Mouse (Mus musculus) granulocyte monocyte progenitor cell, adult 5-6 weeks (primary cell): ENCODE results near the gene Stx12. TPM values are rescaled to one million over a fixed set of nuclear protein-coding genes. Genes with fewer than 3 reads are reported as not detected.

Experiments used
- total RNA-seq, 2 experiments: library from RNA; stranded (forward) in 1 of 2; stranded (reverse) in 1 of 2; fragments of 200-712, 200-1000 nt in 1 of 2; fragments of >200 nt in 1 of 2; fragmentation: Nextera tagmentation in 1 of 2; gene quantifications; 2 replicates each; pipeline ENCODE4 v1.2.3; 2014 to 2017

Gene Stx12
- total RNA-seq, 2 experiments from 2014 or later, result 26.5 to 39.8 TPM

Other genes starting within 250 kb of the Stx12 start
- gene Eya3, start 245.5 kb downstream of the Stx12 start, total RNA-seq (2014; fragmentation: Nextera tagmentation), result 37.0 and 42.0 TPM in 2 replicates
- 37.1 and 38.9 TPM in 2 replicates for gene Eya3, start 245.5 kb downstream of the Stx12 start, total RNA-seq (2017)
- gene Xkr8, start 152.0 kb downstream of the Stx12 start, total RNA-seq (2014; fragmentation: Nextera tagmentation), result 2.9 and 4.4 TPM in 2 replicates
- gene Xkr8, start 152.0 kb downstream of the Stx12 start, total RNA-seq (2017), result 5.1 and 15.0 TPM in 2 replicates
- gene Smpdl3b, start 127.3 kb downstream of the Stx12 start, total RNA-seq (2014; fragmentation: Nextera tagmentation), result 0.47 TPM in 1 of 2 replicates, not detected in the other
- gene Smpdl3b, start 127.3 kb downstream of the Stx12 start, total RNA-seq (2017), result 1.7 TPM in 1 of 2 replicates, not detected in the other
- gene Rpa2, start 116.2 kb downstream of the Stx12 start, total RNA-seq (2014; fragmentation: Nextera tagmentation), result 87.0 and 114 TPM in 2 replicates
- 66.8 and 69.9 TPM in 2 replicates for gene Rpa2, start 116.2 kb downstream of the Stx12 start, total RNA-seq (2017)
- gene Themis2, start 88.1 kb downstream of the Stx12 start, total RNA-seq (2014; fragmentation: Nextera tagmentation), result 43.6 and 56.7 TPM in 2 replicates
- gene Themis2, start 88.1 kb downstream of the Stx12 start, total RNA-seq (2017), result 18.4 and 18.7 TPM in 2 replicates
- gene Ppp1r8, start 41.3 kb downstream of the Stx12 start, total RNA-seq (2014; fragmentation: Nextera tagmentation), result 59.6 and 70.9 TPM in 2 replicates
- gene Ppp1r8, start 41.3 kb downstream of the Stx12 start, total RNA-seq (2017), result 67.6 and 85.2 TPM in 2 replicates
- 15.1 and 25.0 TPM in 2 replicates for gene Fam76a, start 38.0 kb upstream of the Stx12 start, total RNA-seq (2014; fragmentation: Nextera tagmentation)
- gene Fam76a, start 38.0 kb upstream of the Stx12 start, total RNA-seq (2017), result 17.5 and 17.6 TPM in 2 replicates
- not detected in 2 replicates for gene Fgr, start 89.6 kb upstream of the Stx12 start, total RNA-seq (2014; fragmentation: Nextera tagmentation)
- 0.99 and 2.4 TPM in 2 replicates for gene Fgr, start 89.6 kb upstream of the Stx12 start, total RNA-seq (2017)
- 1.3 and 4.7 TPM in 2 replicates for gene Ahdc1, start 126.8 kb upstream of the Stx12 start, total RNA-seq (2014; fragmentation: Nextera tagmentation)
- gene Ahdc1, start 126.8 kb upstream of the Stx12 start, total RNA-seq (2017), result 0.26 and 0.93 TPM in 2 replicates
- 109 and 147 TPM in 2 replicates for gene Wasf2, start 246.0 kb upstream of the Stx12 start, total RNA-seq (2014; fragmentation: Nextera tagmentation)
- gene Wasf2, start 246.0 kb upstream of the Stx12 start, total RNA-seq (2017), result 34.1 and 37.3 TPM in 2 replicates